Mouse (Mus musculus) adipose tissue, adult 10 weeks (tissue): ENCODE measurements around the gene Mug2. TPM values are rescaled to one million over a fixed set of nuclear protein-coding genes. Genes with fewer than 3 reads are reported as not detected.

Experiments used
- polyA plus RNA-seq: library from polyadenylated mRNA; stranded (reverse); fragments of 350-450 nt; fragmentation: Illumina TruSeq; extraction: RNeasy Lipid Tissue Mini Kit (QIAGEN cat#74804); gene quantifications from one replicate; pipeline ENCODE4 v1.2.3, GENCODE M21; 2014; ENCODE audit warnings: low read depth, low replicate concordance

Gene Mug2
- polyA plus RNA-seq = not detected

DNA sequence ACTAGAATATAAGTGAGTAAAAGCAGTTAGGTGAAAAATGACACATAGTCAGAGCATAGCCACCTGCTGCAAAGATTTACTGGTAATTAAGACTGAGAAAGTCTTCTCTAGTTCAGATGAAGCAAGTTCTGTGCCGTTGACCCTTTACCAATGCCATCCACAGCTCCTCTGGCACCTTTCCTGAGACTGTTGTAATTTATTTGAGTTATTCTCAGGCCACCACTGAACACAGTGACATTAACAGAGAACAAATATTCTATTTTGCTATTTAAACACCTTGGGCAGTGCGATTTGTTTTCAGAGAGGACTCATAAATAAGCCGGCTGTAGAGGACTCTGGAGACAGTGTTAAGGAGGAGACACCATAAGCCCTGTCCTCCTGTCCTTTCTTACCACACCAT is at the start of gene Mug2:
TSS of gene Mug2 (plus strand) at position 301 of the 400 bp plus-strand sequence.

Other genes with a start within 250 kb of the Mug2 start
- gene Mug1, start 168.2 kb upstream of the Mug2 start, polyA plus RNA-seq = not detected